14 mouse cellular contexts compared by ENCODE assay signal in genomic region chr9:118939831-118940230, GRCm38 (mm10). TPM values are rescaled to one million over a fixed set of nuclear protein-coding genes. Genes with fewer than 3 reads are reported as not detected.
DNase-seq lines count a peak whose midpoint lies in the region; ATAC-seq and TF ChIP-seq lines count a peak whose summit lies in the region.
"Had no signal": no experiment of that assay in that cellular context is flagged by ENCODE, and none has a peak within 500 bp of the region (broad histone marks: within the 10 kb centered on the region; RNA-seq: fewer than 3 reads in every experiment).

No protein-coding gene starts in this region.

- no peaks in the 10 kb centered on the region for H3K27me3 ChIP-seq in liver, adult 2 months (ENCODE audit: control insufficient read depth, insufficient read depth, low read length)
- no peaks in the 10 kb centered on the region for H3K27me3 ChIP-seq in liver, embryonic 11.5 days (replicated peaks; ENCODE audit: control insufficient read depth, insufficient read depth, low read length)
- H3K27me3 ChIP-seq in intestine, embryonic 16.5 days (replicated peaks; ENCODE audit: control insufficient read depth, insufficient read depth, low read length) = no peaks in the 10 kb centered on the region
- no peaks in the 10 kb centered on the region for H3K27me3 ChIP-seq in kidney, embryonic 14.5 days (ENCODE audit: control insufficient read depth, insufficient read depth, low read length)
- no peaks in the 10 kb centered on the region for H3K27me3 ChIP-seq in limb, embryonic 15.5 days
- H3K27me3 ChIP-seq: embryonic facial prominence, embryonic 12.5 days; Patski had no signal

- H3K27ac ChIP-seq in liver, adult 2 months (replicated peaks; ENCODE audit: insufficient read depth, low read depth, low read length) = no peak overlapping the region
- no peak overlapping the region for H3K27ac ChIP-seq in liver, embryonic 11.5 days (ENCODE audit: low read depth, low read length)
- peak overlapping the region; percentile 71 for H3K27ac ChIP-seq in intestine, embryonic 16.5 days (ENCODE audit: low read length)
- peak overlapping the region; percentile 62 for H3K27ac ChIP-seq in kidney, embryonic 14.5 days (ENCODE audit: low read depth, low read length)
- H3K27ac ChIP-seq in limb, embryonic 15.5 days = peak overlapping the region; percentile 78
- H3K27ac ChIP-seq: embryonic facial prominence, embryonic 12.5 days; hindbrain, postnatal 0 days had no signal

- H3K9ac ChIP-seq in liver, adult 2 months (ENCODE audit: low read depth, low read length) = no peak overlapping the region
- no peak overlapping the region for H3K9ac ChIP-seq in liver, embryonic 11.5 days (ENCODE audit: low read depth, low read length)
- H3K9ac ChIP-seq in intestine, embryonic 16.5 days (ENCODE audit: low read depth, low read length) = no peak overlapping the region
- H3K9ac ChIP-seq in kidney, embryonic 14.5 days (ENCODE audit: low read depth, low read length) = no peak overlapping the region
- H3K9ac ChIP-seq in limb, embryonic 15.5 days = no peak overlapping the region
- H3K9ac ChIP-seq: embryonic facial prominence, embryonic 12.5 days had no signal

- no peak for TF ChIP-seq CTCF in liver, adult 2 months (IDR thresholded peaks at IDR 0.05; ENCODE audit: low read depth, low read length)

- H3K36me3 ChIP-seq in liver, adult 2 months (ENCODE audit: control insufficient read depth, insufficient read depth, low read length) = no peaks in the 10 kb centered on the region
- no peaks in the 10 kb centered on the region for H3K36me3 ChIP-seq in liver, embryonic 11.5 days (ENCODE audit: control insufficient read depth, insufficient read depth, low read length)
- H3K36me3 ChIP-seq in intestine, embryonic 16.5 days (ENCODE audit: control insufficient read depth, insufficient read depth, low read length) = no peaks in the 10 kb centered on the region
- peaks cover 3% of the 10 kb centered on the region; the same call in 1 of the 2 replicates for H3K36me3 ChIP-seq in kidney, embryonic 14.5 days (ENCODE audit: control insufficient read depth, insufficient read depth, low read length)
- 0 out of 2 replicates have a peak, but pooled peaks cover 6% of the 10 kb centered on the region for H3K36me3 ChIP-seq in limb, embryonic 15.5 days

- no peaks in the 10 kb centered on the region; the same call in 1 of the 2 replicates for H3K79me2 ChIP-seq in liver, adult 2 months (ENCODE audit: control insufficient read depth, insufficient read depth, low read length)

- 54% methylated on average over 12 of the region's 12 CpGs for WGBS in liver, adult 2 months
- 85% methylated on average over 12 of the region's 12 CpGs for WGBS in liver, embryonic 11.5 days
- WGBS in intestine, embryonic 16.5 days = 66% methylated on average over 12 of the region's 12 CpGs
- WGBS in kidney, embryonic 14.5 days = 50% methylated on average over 12 of the region's 12 CpGs
- 62% methylated on average over 12 of the region's 12 CpGs for WGBS in limb, embryonic 15.5 days

- peaks cover 17% of the 10 kb centered on the region; the same call in 1 of the 2 replicates for H3K4me1 ChIP-seq in liver, adult 2 months (ENCODE audit: control insufficient read depth, insufficient read depth, low read length)
- H3K4me1 ChIP-seq in liver, embryonic 11.5 days (replicated peaks; ENCODE audit: control insufficient read depth, insufficient read depth, low read length) = peaks cover 9% of the 10 kb centered on the region; the same call in 1 of the 2 replicates
- H3K4me1 ChIP-seq in intestine, embryonic 16.5 days (ENCODE audit: control insufficient read depth, insufficient read depth, low read length) = peaks cover 50% of the 10 kb centered on the region
- peaks cover 40% of the 10 kb centered on the region for H3K4me1 ChIP-seq in kidney, embryonic 14.5 days (ENCODE audit: control insufficient read depth, insufficient read depth, low read length)
- H3K4me1 ChIP-seq in limb, embryonic 15.5 days = peaks cover 40% of the 10 kb centered on the region

- peak; percentile 53 for DNase-seq in liver, adult 2 months (ENCODE audit: extremely low read depth, low read depth, low spot score)
- DNase-seq in liver, embryonic 11.5 days (ENCODE audit: low spot score) = no peak
- no peak for DNase-seq in neural tube, embryonic 10.5 days (ENCODE audit: extremely low spot score, low spot score)
- no peak for DNase-seq in spleen, postnatal 36 days (ENCODE audit: low spot score in 2 of 2)
- DNase-seq: cerebellum, adult 9-11 months; gastrocnemius, postnatal 14 days; layer of hippocampus, adult 9-11 months; right cerebral cortex, postnatal 14 days had no signal

- no peaks in the 10 kb centered on the region for H3K9me3 ChIP-seq in liver, embryonic 11.5 days (ENCODE audit: control insufficient read depth, low read length)
- H3K9me3 ChIP-seq in intestine, embryonic 16.5 days (ENCODE audit: control insufficient read depth, low read length) = no peaks in the 10 kb centered on the region
- no peaks in the 10 kb centered on the region for H3K9me3 ChIP-seq in kidney, embryonic 14.5 days (ENCODE audit: control insufficient read depth, low read length)
- no peaks in the 10 kb centered on the region for H3K9me3 ChIP-seq in limb, embryonic 15.5 days
- H3K9me3 ChIP-seq: embryonic facial prominence, embryonic 12.5 days had no signal

- no peak overlapping the region for H3K4me3 ChIP-seq in liver, adult 2 months (ENCODE audit: insufficient read depth, low read depth, low read length)
- no peak overlapping the region for H3K4me3 ChIP-seq in liver, embryonic 11.5 days (ENCODE audit: low read depth, low read length)
- H3K4me3 ChIP-seq in intestine, embryonic 16.5 days (ENCODE audit: low read length) = no peak overlapping the region
- no peak overlapping the region for H3K4me3 ChIP-seq in kidney, embryonic 14.5 days (ENCODE audit: low read length)
- no peak overlapping the region for H3K4me3 ChIP-seq in limb, embryonic 15.5 days
- H3K4me3 ChIP-seq: embryonic facial prominence, embryonic 12.5 days had no signal

- TF ChIP-seq POLR2A in liver, adult 2 months (IDR thresholded peaks at IDR 0.05; ENCODE audit: extremely low read depth, insufficient read depth, low read length) = no peak

- no peak for ATAC-seq in liver, embryonic 11.5 days (replicated peaks; ENCODE audit: low FRiP score)
- ATAC-seq in intestine, embryonic 16.5 days = peak; percentile 65
- no peak for ATAC-seq in kidney, embryonic 14.5 days (ENCODE audit: low FRiP score, low TSS enrichment)
- ATAC-seq in limb, embryonic 15.5 days (ENCODE audit: insufficient number of reproducible peaks, low FRiP score, low TSS enrichment, low read depth) = no peak
- ATAC-seq: hindbrain, postnatal 0 days; Patski had no signal

- no peak overlapping the region for H3K4me2 ChIP-seq in liver, embryonic 11.5 days
- peak overlapping the region; percentile 14; the same call in 1 of the 2 replicates for H3K4me2 ChIP-seq in intestine, embryonic 16.5 days (ENCODE audit: low read depth, low read length)
- peak overlapping the region; percentile 12; the same call in 1 of the 2 replicates for H3K4me2 ChIP-seq in kidney, embryonic 14.5 days (replicated peaks; ENCODE audit: low read depth, low read length)
- no peak overlapping the region for H3K4me2 ChIP-seq in limb, embryonic 15.5 days
- H3K4me2 ChIP-seq: embryonic facial prominence, embryonic 12.5 days had no signal

RNA-seq across cellular contexts. Expression of gene Ctdspl, which starts 13.6 kb away (rescaled TPM):
- 2.5 and 4.0 TPM in 2 replicates for total RNA-seq in liver, adult 2 months (2014; rRNA removed)
- 2.8 and 3.5 TPM in 2 replicates for polyA plus RNA-seq in liver, adult 2 months (2012; rRNA removed)
- 8.2 and 8.4 TPM in 2 replicates for polyA plus RNA-seq in liver, embryonic 11.5 days (2014; fragmentation: Nextera tagmentation; extraction: Ambion mirVana)
- 17.6 and 18.8 TPM in 2 replicates for polyA plus RNA-seq in intestine, embryonic 16.5 days (2015; fragmentation: Nextera tagmentation; extraction: Ambion mirVana)
- polyA plus RNA-seq in kidney, embryonic 14.5 days (2014; fragmentation: Nextera tagmentation; extraction: Ambion mirVana) = 25.3 and 31.2 TPM in 2 replicates
- polyA plus RNA-seq in limb, embryonic 15.5 days (2015; fragmentation: Nextera tagmentation; extraction: Ambion mirVana) = 17.0 and 19.2 TPM in 2 replicates

Comparison
In these comparisons a context has a peak if more than half of its experiments do, and no peak if none do; other contexts are left out.
1. H3K27ac ChIP-seq: peak in intestine, embryonic 16.5 days (single experiment), kidney, embryonic 14.5 days (single experiment) and limb, embryonic 15.5 days (single experiment); none in liver, adult 2 months (single experiment) and liver, embryonic 11.5 days (single experiment).
2. H3K4me2 ChIP-seq: peak in intestine, embryonic 16.5 days (single experiment) and kidney, embryonic 14.5 days (single experiment); none in liver, embryonic 11.5 days (single experiment) and limb, embryonic 15.5 days (single experiment).